Mouse (Mus musculus) ES-E14 (cell line): ENCODE data around the gene Sbf1. TPM values are rescaled to one million over a fixed set of nuclear protein-coding genes. Genes with fewer than 3 reads are reported as not detected.

Source experiments
- DNase-seq: peaks from one replicate; pipeline ENCODE4 v3.0.0-alpha.2; 2013; ENCODE audit warnings: low read depth, low spot score
- H3K27ac ChIP-seq: 2 replicates; pipeline ENCODE4 v1.5.1; 2012; ENCODE audit warnings: low read depth, mild to moderate bottlenecking, low read length, moderate library complexity, mixed read lengths; ENCODE audit not compliant: poor library complexity, insufficient read depth, severe bottlenecking
- H3K36me3 ChIP-seq: 2 replicates; pipeline ENCODE4 v1.6.1; 2012; ENCODE audit warnings: mild to moderate bottlenecking, low read length, moderate library complexity, mixed read lengths; ENCODE audit not compliant: control insufficient read depth, poor library complexity, insufficient read depth, severe bottlenecking
- H3K4me1 ChIP-seq, 2 experiments: fragments of 150-350 bp in 1 of 2; sonication (generic) in 1 of 2; 2 replicates each; pipeline ENCODE4 v1.6.1; 2012; ENCODE audit warnings: low read length in 2 of 2, mild to moderate bottlenecking in 1 of 2, mixed read lengths in 1 of 2; ENCODE audit not compliant: control insufficient read depth in 2 of 2, insufficient read depth in 2 of 2, poor library complexity in 1 of 2
- H3K4me3 ChIP-seq, 2 experiments: fragments of 150-350 bp in 1 of 2; sonication (generic) in 1 of 2; 2 replicates each; pipeline ENCODE4 v1.5.1; 2012; ENCODE audit warnings: low read length in 2 of 2, low read depth in 1 of 2, mild to moderate bottlenecking in 1 of 2, mixed read lengths in 1 of 2; ENCODE audit not compliant: insufficient read depth in 1 of 2, poor library complexity in 1 of 2, severe bottlenecking in 1 of 2
- H3K9ac ChIP-seq: 2 replicates; pipeline ENCODE4 v1.6.1; 2012; ENCODE audit warnings: low read depth, mild to moderate bottlenecking, low read length, mixed read lengths; ENCODE audit not compliant: poor library complexity, insufficient read depth, severe bottlenecking
- H3K9me3 ChIP-seq: fragments of 150-350 bp; sonication (generic); 2 replicates; pipeline ENCODE4 v1.6.1; 2012; ENCODE audit warnings: low read depth, mild to moderate bottlenecking, low read length; ENCODE audit not compliant: control insufficient read depth, insufficient read depth
- CHD2 ChIP-seq: IDR thresholded peaks from 2 replicates; pipeline ENCODE4 v1.6.1; 2014; ENCODE audit warnings: mild to moderate bottlenecking, low read depth, low read length, inconsistent platforms
- HCFC1 ChIP-seq: IDR thresholded peaks from 2 replicates; pipeline ENCODE4 v1.6.1; 2012; ENCODE audit warnings: low read length, inconsistent platforms, borderline replicate concordance; ENCODE audit not compliant: insufficient read depth
- MAFK ChIP-seq: IDR thresholded peaks from 2 replicates; pipeline ENCODE4 v1.6.1; 2014; ENCODE audit warnings: mild to moderate bottlenecking, low read depth, low read length, inconsistent platforms; ENCODE audit not compliant: insufficient read depth
- ZC3H11A ChIP-seq: IDR thresholded peaks from 2 replicates; pipeline ENCODE4 v1.6.1; 2012; ENCODE audit warnings: low read depth, mild to moderate bottlenecking, inconsistent platforms, low read length, borderline replicate concordance
- ZNF384 ChIP-seq: IDR thresholded peaks from 2 replicates; pipeline ENCODE4 v1.6.1; 2012; ENCODE audit warnings: low read depth, low read length, inconsistent platforms
- in situ Hi-C, 2 experiments: fragments of 600-800 bp; cut with MboI; formaldehyde crosslinking; loops; one replicate each; pipeline ENCODE4 v1.15.1; 2025; ENCODE audit warnings: low sequenced_read_pairs in 2 of 2, inconsistent platforms in 1 of 2; ENCODE audit not compliant: unreplicated experiment in 2 of 2
- total RNA-seq: library from RNA; depleted of rRNA; stranded (reverse); fragments of 300-350 nt; gene quantifications from 2 replicates; pipeline ENCODE4 v1.2.3, GENCODE M21; 2012

Gene Sbf1
- total RNA-seq, 1 experiment = 134 TPM

- in situ Hi-C loops = no loop called here
- H3K36me3 ChIP-seq = no peaks in the 10 kb centered on the region
- H3K27ac ChIP-seq = no peak overlapping the region
- no peak for DNase-seq
- no peak overlapping the region for H3K4me3 ChIP-seq
- H3K9me3 ChIP-seq = no peaks in the 10 kb centered on the region
- TF ChIP-seq MAFK (no peak), ZNF384 (no peak), ZC3H11A (no peak)
- H3K9ac ChIP-seq = no peak overlapping the region
- peaks cover 0 to 13% of the 10 kb centered on the region in 2 experiments; a peak in 1 of 4 replicates for H3K4me1 ChIP-seq
These were observed 1.8 kb downstream of the Sbf1 start for GRCm38 (mm10) chr15:89313359-89313758.

GRCm38 (mm10) chr15:89309962-89310498 lies 5.1 kb downstream of the Sbf1 start:
- in situ Hi-C loops = no loop called here
- TF ChIP-seq MAFK = no peak
- TF ChIP-seq ZC3H11A = no peak
- TF ChIP-seq ZNF384 = no peak
- no peak for TF ChIP-seq CHD2
- no peak for TF ChIP-seq HCFC1
- no peak overlapping the region for H3K4me3 ChIP-seq
- peaks cover 0 to 9% of the 10 kb centered on the region in 2 experiments; a peak in 1 of 4 replicates for H3K4me1 ChIP-seq
- H3K27ac ChIP-seq = no peak overlapping the region
- H3K9ac ChIP-seq = no peak overlapping the region
- H3K36me3 ChIP-seq = peaks cover 17% of the 10 kb centered on the region; the same call in 1 of the 2 replicates
- no peak for DNase-seq
- no peaks in the 10 kb centered on the region for H3K9me3 ChIP-seq

- Histone ChIP-seq H3K4me3 (no peak overlapping the region), H3K9me3 (no peaks in the 10 kb centered on the region), H3K27ac (no peak overlapping the region), H3K36me3 (peaks cover 27% of the 10 kb centered on the region; the same call in 1 of the 2 replicates), H3K4me1 (peaks cover 0 to 5% of the 10 kb centered on the region in 2 experiments; a peak in 1 of 4 replicates), H3K9ac (no peak overlapping the region)
- in situ Hi-C loops = no loop called here
- DNase-seq = no peak
- TF ChIP-seq CHD2 (no peak), HCFC1 (no peak), MAFK (no peak), ZNF384 (no peak), ZC3H11A (no peak)
These were observed 6.5 kb downstream of the Sbf1 start for GRCm38 (mm10) chr15:89308406-89309139.

GRCm38 (mm10) chr15:89307461-89307860 lies 7.7 kb downstream of the Sbf1 start:
- H3K36me3 ChIP-seq = peaks cover 38% of the 10 kb centered on the region
- TF ChIP-seq CHD2 = no peak
- H3K9ac ChIP-seq = no peak overlapping the region
- H3K4me3 ChIP-seq = no peak overlapping the region
- no peaks in the 10 kb centered on the region for H3K4me1 ChIP-seq
- H3K27ac ChIP-seq = no peak overlapping the region
- in situ Hi-C loops = no loop called here
- H3K9me3 ChIP-seq = no peaks in the 10 kb centered on the region
- no peak for DNase-seq

DNA sequence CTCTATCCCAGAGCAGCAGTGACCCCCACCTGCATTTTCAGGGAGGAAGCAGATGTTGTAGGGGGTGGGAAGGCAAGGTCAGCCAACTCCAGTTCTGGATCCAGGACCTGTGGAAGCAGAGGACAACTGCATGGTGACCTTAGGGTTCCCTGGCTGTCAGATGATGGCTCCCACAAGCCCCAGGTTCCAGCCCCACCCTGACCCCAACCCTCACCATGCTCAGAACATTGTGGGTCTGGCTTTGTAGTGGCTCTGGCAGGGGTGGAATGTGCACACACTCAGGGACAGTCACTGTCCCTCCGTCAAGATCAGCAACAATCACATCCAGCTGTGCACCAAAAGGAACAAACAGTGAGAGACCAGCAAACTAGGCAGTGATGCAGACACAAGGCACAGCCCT lies 9.1 kb downstream of the Sbf1 start:
- in situ Hi-C loops = no loop called here
- H3K4me1 ChIP-seq = no peaks in the 10 kb centered on the region
- H3K9me3 ChIP-seq = no peaks in the 10 kb centered on the region
- no peak overlapping the region for H3K4me3 ChIP-seq
- no peak for DNase-seq
- peaks cover 46% of the 10 kb centered on the region for H3K36me3 ChIP-seq
- TF ChIP-seq CHD2 (no peak), ZNF384 (no peak), MAFK (no peak), ZC3H11A (no peak), HCFC1 (no peak)
- no peak overlapping the region for H3K27ac ChIP-seq
- no peak overlapping the region; the same call in 1 of the 2 replicates for H3K9ac ChIP-seq
